Mouse (Mus musculus) hindbrain, embryonic 10.5 days (tissue): Measurements from ENCODE around the gene Rbm7. TPM values are rescaled to one million over a fixed set of nuclear protein-coding genes. Genes with fewer than 3 reads are reported as not detected.

Experiments
- DNase-seq: peaks from one replicate; pipeline ENCODE4 v3.0.0-alpha.2; 2017; ENCODE audit warnings: low spot score
- H3K27ac ChIP-seq: fragments of 300-500 bp; sonication (generic); 2 replicates; pipeline ENCODE4 v1.5.1; 2016; ENCODE audit warnings: mild to moderate bottlenecking, moderate library complexity
- H3K27me3 ChIP-seq: fragments of 300-500 bp; sonication (generic); 2 replicates; pipeline ENCODE4 v1.6.1; 2016; ENCODE audit warnings: mild to moderate bottlenecking; ENCODE audit not compliant: poor library complexity, insufficient read depth, severe bottlenecking
- H3K36me3 ChIP-seq: fragments of 300-500 bp; sonication (generic); 2 replicates; pipeline ENCODE4 v1.6.1; 2016; ENCODE audit warnings: mild to moderate bottlenecking, moderate library complexity
- H3K4me1 ChIP-seq: fragments of 300-500 bp; sonication (generic); replicated peaks from 2 replicates; pipeline ENCODE4 v1.6.1; 2016; ENCODE audit warnings: mild to moderate bottlenecking
- H3K4me3 ChIP-seq: fragments of 300-500 bp; sonication (generic); 2 replicates; pipeline ENCODE4 v1.5.1; 2016; ENCODE audit warnings: mild to moderate bottlenecking, moderate library complexity
- H3K9me3 ChIP-seq: fragments of 300-500 bp; sonication (generic); 2 replicates; pipeline ENCODE4 v1.6.1; 2016; ENCODE audit warnings: mild to moderate bottlenecking, moderate library complexity
- WGBS: fragments of 180-500 bp; shearing (Covaris S2); methylation state at CpG from one replicate; pipeline ENCODE4 v1.1.7; 2016; 5-methylcytosine and 5-hydroxymethylcytosine counted together
- polyA plus RNA-seq: library from polyadenylated mRNA; unstranded; fragments of >200 nt; fragmentation: Nextera tagmentation; extraction: Ambion mirVana; gene quantifications from 2 replicates; pipeline ENCODE4 v1.2.1, GENCODE M21; 2016

Gene Rbm7
- polyA plus RNA-seq, 1 experiment from 2014 or later: 101 TPM

DNA sequence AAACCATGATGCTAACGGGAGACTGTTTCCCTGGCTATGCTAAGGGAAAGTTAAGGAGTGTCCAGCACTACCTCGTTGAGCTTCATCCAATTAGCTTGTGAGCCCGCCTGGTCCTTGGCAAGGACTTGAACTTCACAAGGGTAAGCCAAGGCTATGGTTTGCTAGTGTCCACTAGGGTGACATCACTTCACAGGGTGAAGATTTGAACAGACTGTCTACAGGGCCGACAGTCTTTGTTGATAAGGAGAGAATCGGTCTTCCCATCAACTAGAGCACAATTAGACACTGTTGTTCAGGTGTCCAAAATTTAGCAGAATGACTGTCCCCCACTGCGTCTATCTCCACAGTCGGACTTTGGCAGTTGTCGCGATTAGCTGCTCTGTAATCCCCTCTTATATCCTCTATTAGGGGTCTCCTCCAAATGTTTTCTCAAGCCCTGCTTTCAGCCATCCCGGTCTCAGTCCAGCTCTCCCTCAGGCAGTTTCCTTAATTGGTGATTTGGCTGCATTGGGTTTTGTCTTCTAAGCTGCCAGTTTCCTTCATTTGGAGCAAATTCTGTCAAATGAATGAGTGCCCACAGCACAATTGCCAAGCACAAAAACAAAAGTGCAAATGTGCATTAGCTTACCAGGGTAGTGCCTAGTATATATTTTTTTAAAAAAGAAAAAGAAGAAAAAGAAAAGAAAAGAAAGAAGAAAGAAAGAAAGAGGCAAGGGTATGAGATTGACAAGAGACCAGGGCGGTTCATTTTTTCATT is 21.7 kb upstream of the Rbm7 start:
- no peaks in the 10 kb centered on the region for H3K27me3 ChIP-seq
- no peak overlapping the region for H3K27ac ChIP-seq
- no peaks in the 10 kb centered on the region for H3K4me1 ChIP-seq
- DNase-seq: no peak
- H3K9me3 ChIP-seq: no peaks in the 10 kb centered on the region
- H3K36me3 ChIP-seq: no peaks in the 10 kb centered on the region
- no peak overlapping the region for H3K4me3 ChIP-seq
- WGBS: 84% methylated on average over 11 of the region's 11 CpGs

DNA sequence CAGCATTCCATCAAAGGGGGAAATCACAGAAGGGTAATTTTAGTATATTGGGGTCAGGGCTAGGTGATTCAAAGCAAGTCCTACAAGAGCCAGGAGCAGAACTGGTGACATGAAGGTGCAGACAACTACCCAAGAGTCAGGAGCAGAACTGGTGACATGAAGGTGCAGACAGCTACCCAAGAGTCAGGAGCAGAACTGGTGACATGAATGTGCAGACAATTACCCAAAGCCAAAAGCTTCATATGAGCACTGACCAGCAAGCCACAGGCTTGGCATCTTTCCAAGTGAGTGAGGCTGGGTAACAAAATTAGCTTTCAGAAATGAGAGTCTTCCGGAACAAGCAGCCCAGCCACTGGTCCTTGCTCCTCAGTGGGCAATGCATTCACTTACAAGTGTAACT is 20.2 kb upstream of the Rbm7 start:
- no peak for DNase-seq
- no peak overlapping the region for H3K27ac ChIP-seq
- H3K27me3 ChIP-seq: 0 out of 2 replicates have a peak, but pooled peaks cover 4% of the 10 kb centered on the region
- H3K4me3 ChIP-seq: no peak overlapping the region
- H3K9me3 ChIP-seq: no peaks in the 10 kb centered on the region
- 92% methylated on average over 1 of the region's 1 CpGs for WGBS
- no peaks in the 10 kb centered on the region for H3K4me1 ChIP-seq
- no peaks in the 10 kb centered on the region for H3K36me3 ChIP-seq

DNA sequence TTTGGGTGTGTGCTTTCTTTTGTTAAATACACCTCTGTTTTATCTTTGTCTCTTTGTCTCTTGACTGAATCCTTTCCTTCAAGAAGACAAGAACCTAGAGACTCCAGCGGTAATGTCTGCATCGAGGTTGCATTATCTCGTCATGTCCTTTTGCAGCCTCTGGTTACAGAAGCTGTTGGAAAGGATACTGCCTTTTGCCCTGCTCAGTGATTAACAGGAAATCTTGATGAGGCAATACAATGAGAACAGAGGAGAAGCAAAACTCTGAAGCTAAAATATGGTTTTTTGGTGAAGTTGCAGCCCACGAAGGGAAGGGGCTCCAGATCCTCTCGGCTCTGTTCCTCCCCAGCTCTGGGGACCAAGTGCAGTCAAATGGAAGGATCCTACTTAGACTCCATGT is 15.0 kb upstream of the Rbm7 start:
- DNase-seq: no peak
- Histone ChIP-seq H3K4me1 (no peaks in the 10 kb centered on the region), H3K27ac (no peak overlapping the region), H3K9me3 (no peaks in the 10 kb centered on the region), H3K4me3 (no peak overlapping the region), H3K36me3 (no peaks in the 10 kb centered on the region), H3K27me3 (0 out of 2 replicates have a peak, but pooled peaks cover 4% of the 10 kb centered on the region)
- WGBS: 91% methylated on average over 5 of the region's 5 CpGs

DNA sequence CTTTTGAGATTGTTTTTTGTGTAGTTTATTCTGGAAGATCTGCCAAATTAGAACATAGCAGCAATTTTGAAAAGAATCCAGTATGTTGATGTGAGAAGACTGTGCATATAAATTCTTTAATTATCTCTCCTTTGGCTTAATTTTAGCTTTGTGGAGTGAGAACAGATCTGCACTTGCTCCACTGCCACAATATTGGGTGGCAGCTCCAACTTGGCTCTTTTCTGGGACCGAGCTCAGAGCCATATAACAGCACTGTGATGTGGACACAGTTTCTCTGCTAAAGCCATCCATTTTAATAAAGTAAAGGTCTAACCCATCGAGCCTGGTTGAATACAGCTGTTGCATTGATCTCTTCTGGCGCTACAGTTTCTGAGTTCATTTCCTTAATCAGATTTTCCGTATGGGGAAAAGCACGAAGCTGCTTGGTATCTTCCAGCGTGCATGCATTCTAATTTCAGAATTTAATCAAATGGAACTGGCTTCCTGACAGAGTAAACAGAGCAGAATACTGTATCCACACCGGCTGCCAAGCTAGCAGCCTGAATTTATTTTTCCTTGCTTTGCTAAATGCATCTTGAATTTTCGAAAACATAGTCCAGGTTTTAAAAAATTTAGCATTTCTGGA is 9.8 kb upstream of the Rbm7 start:
- DNase-seq: no peak
- Histone ChIP-seq H3K27ac (no peak overlapping the region), H3K36me3 (no peaks in the 10 kb centered on the region), H3K4me3 (no peak overlapping the region), H3K4me1 (no peaks in the 10 kb centered on the region), H3K9me3 (no peaks in the 10 kb centered on the region), H3K27me3 (no peaks in the 10 kb centered on the region)
- 84% methylated on average over 8 of the region's 8 CpGs for WGBS

DNA sequence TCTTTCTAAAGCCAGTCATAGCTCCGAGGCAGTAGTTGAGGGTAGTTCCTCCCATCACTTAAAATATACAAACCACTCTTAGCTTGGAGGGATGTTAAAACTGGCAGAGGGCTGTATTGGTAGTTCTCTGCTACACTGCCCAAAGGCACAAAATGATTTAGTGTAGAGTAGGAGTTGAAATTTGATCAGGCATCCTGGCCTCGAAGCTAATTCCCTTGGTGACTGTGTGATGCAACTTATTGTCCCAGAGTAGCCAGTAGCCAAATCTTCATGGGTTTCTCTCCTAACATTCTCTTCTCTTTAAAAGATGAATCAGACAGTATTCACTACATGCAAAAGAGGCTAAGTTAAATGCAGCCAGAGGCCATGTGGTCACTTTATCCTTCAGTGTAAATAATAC is 7.9 kb upstream of the Rbm7 start:
- H3K36me3 ChIP-seq: no peaks in the 10 kb centered on the region
- no peak overlapping the region for H3K4me3 ChIP-seq
- no peak for DNase-seq
- no peaks in the 10 kb centered on the region for H3K9me3 ChIP-seq
- H3K4me1 ChIP-seq: no peaks in the 10 kb centered on the region
- no peaks in the 10 kb centered on the region for H3K27me3 ChIP-seq
- WGBS: 76% methylated on average over 2 of the region's 2 CpGs
- no peak overlapping the region for H3K27ac ChIP-seq

DNA sequence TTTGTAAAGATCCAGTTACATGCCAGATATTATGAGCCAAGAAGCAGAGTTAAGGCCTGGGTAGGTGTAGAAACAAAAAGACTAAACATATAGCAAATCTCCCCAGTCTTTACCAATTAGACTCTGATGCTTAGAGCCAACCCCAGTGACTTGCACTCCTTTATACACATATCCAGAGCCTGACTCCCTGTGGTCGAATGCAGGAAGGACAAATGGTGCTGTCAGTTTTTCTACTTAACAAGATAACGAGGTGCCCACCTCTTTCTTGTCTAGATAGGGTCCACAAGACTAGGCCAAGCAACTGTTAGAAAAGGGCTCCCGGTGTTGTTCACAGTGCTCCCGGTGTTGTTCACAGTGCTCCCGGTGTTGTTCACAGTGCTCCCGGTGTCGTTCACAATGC is 6.1 kb upstream of the Rbm7 start:
- Histone ChIP-seq H3K27ac (no peak overlapping the region), H3K9me3 (no peaks in the 10 kb centered on the region), H3K36me3 (no peaks in the 10 kb centered on the region), H3K4me3 (no peak overlapping the region), H3K4me1 (peaks cover 2% of the 10 kb centered on the region), H3K27me3 (no peaks in the 10 kb centered on the region)
- WGBS: 82% methylated on average over 7 of the region's 7 CpGs
- no peak for DNase-seq

DNA sequence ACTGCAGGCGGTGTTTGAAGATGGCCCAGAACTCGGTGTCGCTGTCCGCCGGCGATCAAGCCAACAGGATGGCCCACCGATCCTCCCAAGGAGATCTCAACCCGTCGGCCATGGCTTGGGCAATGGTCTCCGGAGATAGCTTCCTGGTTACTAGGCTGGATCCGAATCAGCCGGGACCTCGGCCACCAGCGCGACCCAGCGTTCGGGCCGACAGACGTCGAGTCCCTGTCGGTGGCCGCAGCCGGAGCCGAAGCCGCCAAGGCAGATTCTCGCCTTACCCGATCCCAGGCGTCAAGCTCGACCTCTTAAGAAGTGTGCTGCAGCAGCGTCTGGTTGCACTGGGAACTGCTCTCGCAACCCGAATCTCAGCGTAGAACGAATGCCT is 441 bp upstream of the Rbm7 start:
- Histone ChIP-seq H3K4me1 (peaks cover 21% of the 10 kb centered on the region), H3K27ac (peak overlapping the region; percentile 96), H3K27me3 (no peaks in the 10 kb centered on the region), H3K36me3 (peaks cover 31% of the 10 kb centered on the region), H3K4me3 (peak overlapping the region; percentile 91), H3K9me3 (no peaks in the 10 kb centered on the region)
- WGBS: 2% methylated on average over 34 of the region's 34 CpGs
- DNase-seq: no peak

DNA sequence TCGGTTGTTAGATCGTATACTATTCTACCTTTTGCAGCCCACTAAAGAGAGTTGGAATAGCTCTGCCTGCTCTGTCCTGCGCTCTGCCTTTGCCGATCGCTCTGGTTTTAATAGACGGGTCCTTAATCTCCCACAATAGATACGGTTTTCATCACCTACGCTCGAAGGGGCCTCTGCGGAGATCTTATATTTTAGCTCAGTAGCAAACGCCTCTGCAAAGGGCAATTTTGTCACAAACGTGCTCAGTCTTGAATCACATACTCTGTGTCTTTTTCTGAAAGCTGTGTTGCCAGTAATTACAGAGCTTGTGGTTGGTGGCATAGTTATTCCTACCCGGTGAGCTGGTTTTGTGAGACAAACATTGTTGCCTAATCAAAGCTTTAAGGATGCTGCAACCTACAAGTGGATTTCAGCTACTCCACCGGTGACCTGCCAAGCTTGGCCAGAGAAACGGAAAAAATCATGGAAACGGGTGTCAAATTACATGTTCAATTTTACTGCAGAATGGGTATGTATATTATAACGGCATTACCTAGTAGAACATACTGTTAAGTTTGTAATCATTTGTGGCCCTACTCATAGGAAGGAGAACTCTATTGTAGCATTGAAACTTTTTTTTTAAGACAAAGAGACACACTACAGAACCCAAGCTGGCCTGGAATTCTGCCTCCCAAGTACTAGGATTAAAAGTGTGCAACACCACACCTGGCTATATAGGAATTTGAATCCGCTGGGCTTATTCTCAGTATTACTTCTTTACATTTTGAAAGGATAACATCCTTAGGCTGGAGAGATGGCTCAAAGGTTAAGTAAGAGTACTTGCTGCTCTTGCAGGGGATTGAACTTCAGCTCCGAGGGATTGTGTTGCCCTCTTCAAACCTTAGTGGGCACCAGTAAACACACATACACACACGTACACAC is 13.6 kb downstream of the Rbm7 start:
- Histone ChIP-seq H3K27ac (0 out of 2 replicates have a peak overlapping the region, but pooled peaks have one; percentile 13), H3K27me3 (0 out of 2 replicates have a peak, but pooled peaks cover 4% of the 10 kb centered on the region), H3K36me3 (peaks cover 20% of the 10 kb centered on the region), H3K4me3 (peak overlapping the region; percentile 73), H3K4me1 (peaks cover 10% of the 10 kb centered on the region; the same call in 1 of the 2 replicates), H3K9me3 (no peaks in the 10 kb centered on the region)
- WGBS: 39% methylated on average over 20 of the region's 20 CpGs
- peak; percentile 16 for DNase-seq

DNA sequence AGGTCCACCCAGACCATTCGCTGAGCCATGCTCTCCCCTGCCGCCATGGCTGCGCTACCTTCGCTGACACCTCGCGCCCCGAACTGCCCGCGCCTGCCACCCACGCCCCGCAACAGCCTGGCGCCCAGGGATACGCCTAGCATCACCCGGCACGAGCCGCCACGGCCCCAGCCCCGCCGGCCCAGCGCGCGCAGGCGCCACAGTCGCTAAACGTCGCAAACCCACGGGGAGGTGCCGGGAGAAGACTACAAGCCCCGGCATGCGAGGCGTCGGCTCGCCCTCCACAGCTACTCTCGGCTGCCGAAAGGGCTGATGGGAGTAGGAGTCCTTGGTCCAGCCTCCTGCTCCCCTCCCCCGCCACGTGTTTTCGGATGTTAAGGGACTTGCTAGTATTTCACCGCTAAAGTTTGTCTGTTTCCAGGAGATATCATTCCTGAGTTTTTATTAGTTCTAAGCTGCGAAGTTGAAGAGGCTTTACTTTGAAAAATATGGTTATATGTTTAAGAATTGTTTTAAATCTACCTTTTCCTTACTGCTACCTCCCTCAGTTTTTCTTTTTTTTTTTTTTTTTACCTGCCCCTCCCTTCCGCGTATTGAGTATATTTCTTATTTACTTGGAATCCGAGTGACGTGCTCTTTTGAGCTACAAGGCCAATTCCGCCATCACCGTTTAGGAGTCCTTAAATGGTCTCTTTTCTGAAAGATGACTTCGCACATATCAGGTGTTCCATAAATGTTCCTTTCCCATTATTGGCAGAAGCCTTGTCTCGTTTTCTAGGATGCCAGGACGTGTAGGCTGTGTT is 14.5 kb downstream of the Rbm7 start, which contains the start of gene Rexo2:
Gene Rexo2, minus strand, starts transcription at position 213 of the 803 bp plus-strand sequence.
- WGBS: 1% methylated on average over 49 of the region's 49 CpGs
- DNase-seq: peak; percentile 94
- peak within 1 kb of the TSS; percentile 88 for H3K27ac ChIP-seq
- H3K36me3 ChIP-seq: peaks cover 19% of the 10 kb centered on the region
- peak within 1 kb of the TSS; percentile 73 for H3K4me3 ChIP-seq
- H3K9me3 ChIP-seq: no peaks in the 10 kb centered on the region
- 0 out of 2 replicates have a peak, but pooled peaks cover 4% of the 10 kb centered on the region for H3K27me3 ChIP-seq
- peaks cover 10% of the 10 kb centered on the region; the same call in 1 of the 2 replicates for H3K4me1 ChIP-seq

DNA sequence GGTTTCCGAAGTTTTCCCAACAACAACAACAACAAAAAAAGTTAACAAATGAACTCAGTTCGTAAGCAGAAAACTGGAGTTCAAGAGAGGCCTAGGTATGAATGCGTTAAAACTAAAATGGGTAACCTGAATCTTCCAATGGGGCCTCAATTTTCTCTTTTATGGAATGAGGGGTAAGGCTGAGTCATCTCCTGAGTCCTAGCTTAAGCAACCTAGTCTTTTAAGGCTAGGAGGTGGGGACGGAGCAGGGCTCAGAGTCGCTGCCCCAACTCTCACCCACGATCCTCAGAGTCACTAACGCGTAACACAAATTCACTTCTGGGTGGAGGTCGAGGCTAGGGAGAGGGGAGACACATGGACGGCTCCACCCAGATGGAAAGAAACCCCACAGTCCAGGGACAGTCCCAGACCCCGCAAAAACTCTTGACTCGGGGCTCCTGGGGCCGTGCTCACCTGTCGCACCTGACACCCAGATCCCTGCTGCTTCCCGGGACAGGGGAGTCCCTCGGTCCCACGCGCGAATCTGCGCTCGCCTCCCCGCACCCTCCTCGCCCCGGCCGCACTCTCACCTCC is 15.2 kb downstream of the Rbm7 start:
- H3K27me3 ChIP-seq: 0 out of 2 replicates have a peak, but pooled peaks cover 4% of the 10 kb centered on the region
- H3K4me3 ChIP-seq: peak overlapping the region; percentile 73
- H3K36me3 ChIP-seq: peaks cover 23% of the 10 kb centered on the region
- H3K4me1 ChIP-seq: peaks cover 10% of the 10 kb centered on the region; the same call in 1 of the 2 replicates
- no peak for DNase-seq
- H3K27ac ChIP-seq: peak overlapping the region; percentile 88
- WGBS: 6% methylated on average over 25 of the region's 25 CpGs
- no peaks in the 10 kb centered on the region for H3K9me3 ChIP-seq

DNA sequence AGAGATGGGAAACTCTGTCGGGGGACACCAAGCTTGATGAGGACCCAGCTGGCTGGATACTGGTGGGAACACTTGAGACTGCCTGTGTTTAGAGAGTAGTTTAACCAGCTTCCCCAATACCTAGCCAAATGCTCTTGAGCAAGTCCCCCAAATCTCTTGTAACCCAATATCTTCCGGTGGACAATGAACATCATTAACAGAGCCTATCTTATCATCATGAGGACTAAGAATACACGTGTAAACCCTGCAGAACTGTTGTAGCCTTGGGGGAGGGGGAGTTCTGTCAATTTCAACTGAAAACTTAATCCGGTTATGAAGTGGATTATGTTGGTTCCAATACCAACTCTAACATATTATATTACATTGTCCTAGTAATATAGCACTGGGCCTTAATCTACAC is 16.3 kb downstream of the Rbm7 start:
- H3K27ac ChIP-seq: no peak overlapping the region
- WGBS: 91% methylated on average over 4 of the region's 4 CpGs
- H3K4me1 ChIP-seq: peaks cover 10% of the 10 kb centered on the region; the same call in 1 of the 2 replicates
- peaks cover 29% of the 10 kb centered on the region for H3K36me3 ChIP-seq
- no peak for DNase-seq
- no peak overlapping the region for H3K4me3 ChIP-seq
- H3K9me3 ChIP-seq: no peaks in the 10 kb centered on the region
- H3K27me3 ChIP-seq: 0 out of 2 replicates have a peak, but pooled peaks cover 4% of the 10 kb centered on the region
